Mouse (Mus musculus) central nervous system, embryonic 14 days (tissue): Measurements from ENCODE around the gene Vldlr. TPM values are rescaled to one million over a fixed set of nuclear protein-coding genes. Genes with fewer than 3 reads are reported as not detected.

Source experiments
- polyA plus RNA-seq: library from polyadenylated mRNA; depleted of rRNA; stranded (reverse); fragments of >200 nt; gene quantifications from 2 replicates; pipeline ENCODE4 v1.2.3, GENCODE M21; 2012; rRNA removed

The Vldlr gene
- polyA plus RNA-seq, result 23.6 and 24.0 TPM in 2 replicates

GRCm38 (mm10) chr19:27216318-27216717 is at the start of gene Vldlr:
Gene Vldlr, plus strand, starts transcription at chr19:27216484.

Other genes starting within 250 kb of the Vldlr start
- gene Kcnv2, start 106.1 kb downstream of the Vldlr start, polyA plus RNA-seq, result 0.02 and 0.04 TPM in 2 replicates
- gene Pum3, start 213.3 kb downstream of the Vldlr start, polyA plus RNA-seq, result 35.0 and 36.8 TPM in 2 replicates